In genomic region chr16:92498589-92498981, GRCm38 (mm10) we compare ENCODE assay signal across 8 mouse cellular contexts. TPM values are rescaled to one million over a fixed set of nuclear protein-coding genes. Genes with fewer than 3 reads are reported as not detected.
DNase-seq lines count a peak whose midpoint lies in the region; ATAC-seq and TF ChIP-seq lines count a peak whose summit lies in the region.

No protein-coding gene starts in this region.

- no peaks in the 10 kb centered on the region for H3K36me3 ChIP-seq in ES-E14 (ENCODE audit: control insufficient read depth, insufficient read depth, low read length, poor library complexity, severe bottlenecking)
- H3K36me3 ChIP-seq in hindbrain, embryonic 10.5 days = no peaks in the 10 kb centered on the region
- no peaks in the 10 kb centered on the region for H3K36me3 ChIP-seq in lung, embryonic 16.5 days (ENCODE audit: control insufficient read depth, insufficient read depth, low read length)
- H3K36me3 ChIP-seq in testis, adult 2 months (ENCODE audit: control insufficient read depth, insufficient read depth, low read length) = no peaks in the 10 kb centered on the region

- H3K4me3 ChIP-seq in ES-E14 (ENCODE audit: insufficient read depth in 1 of 2, low read depth in 1 of 2, low read length in 2 of 2, poor library complexity in 1 of 2, severe bottlenecking in 1 of 2) = peak overlapping the region; percentile 67 to 68
- H3K4me3 ChIP-seq in hindbrain, embryonic 10.5 days = peak overlapping the region; percentile 63
- peak overlapping the region; percentile 68 for H3K4me3 ChIP-seq in lung, embryonic 16.5 days (ENCODE audit: low read length)
- peak overlapping the region; percentile 41 for H3K4me3 ChIP-seq in testis, adult 2 months (ENCODE audit: control insufficient read depth, low read depth, low read length)

- no peak for TF ChIP-seq CTCF in testis, adult 2 months (IDR thresholded peaks at IDR 0.05; ENCODE audit: control insufficient read depth, insufficient read depth, insufficient replicate concordance, low read depth, low read length)

- no peak overlapping the region for H3K27ac ChIP-seq in ES-E14 (ENCODE audit: insufficient read depth, low read depth, low read length, poor library complexity, severe bottlenecking)
- peak overlapping the region; percentile 76 for H3K27ac ChIP-seq in hindbrain, embryonic 10.5 days
- H3K27ac ChIP-seq in lung, embryonic 16.5 days (ENCODE audit: low read length) = peak overlapping the region; percentile 93
- H3K27ac ChIP-seq in testis, adult 2 months (ENCODE audit: control insufficient read depth, insufficient read depth, low read depth, low read length) = no peak overlapping the region

- DNase-seq in adrenal gland, postnatal 25 days = peak; percentile 7
- DNase-seq in adrenal gland, postnatal 14 days = no peak
- DNase-seq in ES-E14 (ENCODE audit: low read depth, low spot score) = no peak
- peak; percentile 55 for DNase-seq in hindbrain, embryonic 10.5 days (ENCODE audit: low spot score)
- no peak for DNase-seq in right cerebral cortex, postnatal 36 days (ENCODE audit: low spot score in 2 of 2)
- DNase-seq in left cerebral cortex, adult 9 months (ENCODE audit: low spot score in 2 of 2) = no peak

- H3K9me3 ChIP-seq in ES-E14 (ENCODE audit: control insufficient read depth, insufficient read depth, low read depth, low read length) = no peaks in the 10 kb centered on the region
- H3K9me3 ChIP-seq in hindbrain, embryonic 10.5 days = no peaks in the 10 kb centered on the region
- H3K9me3 ChIP-seq in lung, embryonic 16.5 days (ENCODE audit: control insufficient read depth, low read length) = no peaks in the 10 kb centered on the region

- peak overlapping the region; percentile 57 for H3K9ac ChIP-seq in ES-E14 (ENCODE audit: insufficient read depth, low read depth, low read length, poor library complexity, severe bottlenecking)
- peak overlapping the region; percentile 77 for H3K9ac ChIP-seq in lung, embryonic 16.5 days (ENCODE audit: low read length)

- peaks cover 61% of the 10 kb centered on the region for H3K27me3 ChIP-seq in hindbrain, embryonic 10.5 days (ENCODE audit: insufficient read depth, poor library complexity, severe bottlenecking)
- peaks cover 22% of the 10 kb centered on the region for H3K27me3 ChIP-seq in lung, embryonic 16.5 days (ENCODE audit: control insufficient read depth, insufficient read depth, low read depth, low read length)
- H3K27me3 ChIP-seq in testis, adult 2 months (ENCODE audit: control insufficient read depth, insufficient read depth, low read length) = no peaks in the 10 kb centered on the region

- no peak for TF ChIP-seq POLR2A in testis, adult 2 months (IDR thresholded peaks at IDR 0.05; ENCODE audit: control insufficient read depth, low read depth, low read length)

- peak; percentile 73 for ATAC-seq in lung, embryonic 16.5 days (ENCODE audit: low read depth)

- WGBS in hindbrain, embryonic 10.5 days = under 1% methylated on average over 34 of the region's 34 CpGs
- 0% methylated on average over 34 of the region's 34 CpGs for WGBS in lung, embryonic 16.5 days

- in situ Hi-C loops in ES-E14 (cut with MboI; ENCODE audit: low sequenced_read_pairs in 2 of 2, unreplicated experiment in 2 of 2) = no loop called here

- H3K4me1 ChIP-seq in ES-E14 (ENCODE audit: control insufficient read depth in 2 of 2, insufficient read depth in 2 of 2, low read length in 2 of 2, poor library complexity in 1 of 2) = no peaks in the 10 kb centered on the region; a peak in 1 of 4 replicates
- H3K4me1 ChIP-seq in hindbrain, embryonic 10.5 days (replicated peaks) = peaks cover 17% of the 10 kb centered on the region
- H3K4me1 ChIP-seq in lung, embryonic 16.5 days (replicated peaks; ENCODE audit: control insufficient read depth, insufficient read depth, low read length) = peaks cover 19% of the 10 kb centered on the region
- peaks cover 7% of the 10 kb centered on the region for H3K4me1 ChIP-seq in testis, adult 2 months (ENCODE audit: control insufficient read depth, insufficient read depth, low read length)

- peak overlapping the region; percentile 87 for H3K4me2 ChIP-seq in lung, embryonic 16.5 days (ENCODE audit: low read depth, low read length)

TF ChIP-seq in ES-E14, 5 proteins besides CTCF, POLR2A, EP300 and RAD21:
- TF ChIP-seq CHD2 (IDR thresholded peaks at IDR 0.05; ENCODE audit: low read depth, low read length) (no peak), ZNF384 (IDR thresholded peaks at IDR 0.05; ENCODE audit: low read depth, low read length) (no peak), MAFK (IDR thresholded peaks at IDR 0.05; ENCODE audit: insufficient read depth, low read depth, low read length) (no peak), ZC3H11A (IDR thresholded peaks at IDR 0.05; ENCODE audit: borderline replicate concordance, low read depth, low read length) (no peak), HCFC1 (IDR thresholded peaks at IDR 0.05; ENCODE audit: borderline replicate concordance, insufficient read depth, low read length) (no peak)

RNA-seq across cellular contexts. Expression of gene Clic6, which starts 13.0 kb away (rescaled TPM):
- total RNA-seq in adrenal gland, postnatal 25 days (2021) = not detected in 2 replicates
- total RNA-seq in adrenal gland, postnatal 14 days (2021) = 0.34 and 0.70 TPM in 2 replicates
- total RNA-seq in ES-E14 (2012; rRNA removed) = 0.37 and 1.0 TPM in 2 replicates
- 5.4 and 9.3 TPM in 2 replicates for polyA plus RNA-seq in hindbrain, embryonic 10.5 days (2016; fragmentation: Nextera tagmentation; extraction: Ambion mirVana)
- 15.7 and 16.4 TPM in 2 replicates for polyA plus RNA-seq in lung, embryonic 16.5 days (2015; fragmentation: Nextera tagmentation; extraction: Ambion mirVana)
- polyA plus RNA-seq in testis, adult 2 months (2012; rRNA removed) = 1.1 and 1.2 TPM in 2 replicates

RNA-seq across cellular contexts. Expression of gene Rcan1, which starts 27.9 kb away (rescaled TPM):
- total RNA-seq in adrenal gland, postnatal 25 days (2021) = 14.7 and 16.2 TPM in 2 replicates
- 16.6 and 16.9 TPM in 2 replicates for total RNA-seq in adrenal gland, postnatal 14 days (2021)
- total RNA-seq in ES-E14 (2012; rRNA removed) = 11.8 and 15.8 TPM in 2 replicates
- polyA plus RNA-seq in hindbrain, embryonic 10.5 days (2016; fragmentation: Nextera tagmentation; extraction: Ambion mirVana) = 39.3 and 39.6 TPM in 2 replicates
- 57.7 and 61.2 TPM in 2 replicates for polyA plus RNA-seq in lung, embryonic 16.5 days (2015; fragmentation: Nextera tagmentation; extraction: Ambion mirVana)
- polyA plus RNA-seq in testis, adult 2 months (2012; rRNA removed) = 10.0 and 11.6 TPM in 2 replicates

Comparison
In these comparisons a context has a peak if more than half of its experiments do, and no peak if none do; other contexts are left out.
1. DNase-seq: peak in adrenal gland, postnatal 25 days (single experiment) and hindbrain, embryonic 10.5 days (single experiment); none in adrenal gland, postnatal 14 days (single experiment), ES-E14 (single experiment), right cerebral cortex, postnatal 36 days (0 of 2) and left cerebral cortex, adult 9 months (0 of 2).
2. H3K27ac ChIP-seq: peak in hindbrain, embryonic 10.5 days (single experiment) and lung, embryonic 16.5 days (single experiment); none in ES-E14 (single experiment) and testis, adult 2 months (single experiment).
3. Peak in every context shown above with its lines, with median percentiles within 50 percentile points of each other: H3K4me3 ChIP-seq.